Mouse (Mus musculus) erythroblast, embryonic 14.5 days (primary cell): ENCODE data around the gene 1110002E22Rik.

Experiments used
- GATA1 ChIP-seq: IDR thresholded peaks from 2 replicates; pipeline ENCODE4 v1.6.1; 2012; ENCODE audit warnings: low read length, inconsistent platforms, mixed read lengths
- TAL1 ChIP-seq: IDR thresholded peaks from 3 replicates; pipeline ENCODE4 v1.6.1; 2012; ENCODE audit warnings: low read length, inconsistent platforms, mixed read lengths

DNA sequence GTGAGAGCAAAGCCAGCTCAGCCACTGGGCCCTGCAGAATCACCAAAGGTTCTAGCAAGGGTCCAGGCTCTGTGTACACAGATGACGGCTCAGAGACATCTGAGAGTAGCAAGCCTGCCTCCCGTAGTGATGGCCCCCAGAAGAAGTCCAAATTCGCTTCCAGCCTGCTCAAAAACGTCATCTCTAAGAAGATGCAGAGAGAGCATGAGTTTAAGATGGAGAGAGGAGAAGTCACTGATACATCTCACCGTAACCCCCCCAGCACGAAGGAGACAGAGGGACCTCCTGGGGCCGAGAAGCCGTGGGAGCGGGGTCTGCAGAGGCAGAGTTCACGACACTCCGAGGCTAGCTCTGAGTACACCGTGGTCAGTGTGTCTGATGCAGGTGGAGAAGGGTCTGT lies 2.4 kb downstream of the 1110002E22Rik start, which contains the start of gene Gm5105:
- TF ChIP-seq GATA1 = no peak
- TF ChIP-seq TAL1 = no peak
